ENCODE assay signal across 12 mouse cellular contexts in the genomic region with DNA sequence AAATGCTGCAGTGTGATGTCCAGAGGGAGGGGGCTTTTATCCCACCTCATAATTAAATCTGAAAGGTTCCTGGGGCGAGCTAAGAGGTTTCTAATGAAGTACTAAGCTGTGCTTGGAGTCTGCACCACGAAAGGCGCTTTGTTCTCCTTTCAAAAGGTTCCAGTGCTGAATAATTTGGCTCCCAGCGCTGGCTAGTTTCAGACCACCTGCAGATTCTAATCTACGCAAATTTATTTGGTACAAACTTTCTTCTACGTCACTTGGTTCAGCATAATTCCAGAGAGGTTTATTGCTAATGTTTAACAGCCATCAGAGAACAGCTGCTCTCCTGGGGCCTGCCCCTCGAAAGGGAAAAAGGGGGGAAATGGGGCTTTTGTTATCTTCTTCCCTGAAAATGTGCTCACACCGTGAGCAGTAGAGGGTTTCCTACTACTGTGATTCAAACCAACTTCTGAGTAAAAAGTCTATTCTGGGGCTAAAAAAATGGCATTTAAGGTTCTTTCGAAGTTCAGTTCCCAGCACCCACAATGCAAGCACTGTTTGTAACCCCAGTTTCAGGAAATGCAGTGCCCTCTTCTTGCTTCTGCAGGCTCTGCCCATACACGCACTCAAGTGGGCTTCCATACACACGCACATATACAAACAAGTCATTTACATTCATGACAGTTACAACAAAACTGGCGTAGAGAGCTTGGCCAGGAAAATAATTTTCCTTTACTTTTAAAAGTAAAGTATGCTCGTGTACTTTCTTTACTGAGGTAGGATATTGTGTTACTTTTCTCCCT. TPM values are rescaled to one million over a fixed set of nuclear protein-coding genes. Genes with fewer than 3 reads are reported as not detected.
A peak's percentile ranks its signal among the peaks of the same experiment; 100 is the strongest.
DNase-seq lines count a peak whose midpoint lies in the region; ATAC-seq and TF ChIP-seq lines count a peak whose summit lies in the region.
"Had no signal": no experiment of that assay in that cellular context is flagged by ENCODE, and none has a peak within 500 bp of the region (broad histone marks: within the 10 kb centered on the region; RNA-seq: fewer than 3 reads in every experiment).

No protein-coding gene starts in this region.

- DNase-seq in right cerebral cortex, adult 2 months (ENCODE audit: low spot score in 2 of 2): peak; percentile 4 to 20
- no peak for DNase-seq in right cerebral cortex, postnatal 25 days
- DNase-seq in forebrain, embryonic 11.5 days (ENCODE audit: low spot score): peak; percentile 71
- no peak for DNase-seq in limb, embryonic 10.5 days (ENCODE audit: low spot score)
- peak; percentile 83 for DNase-seq in retina, postnatal 1 day
- no peak for DNase-seq in urinary bladder, postnatal 25 days (ENCODE audit: low spot score)
- DNase-seq in lung, postnatal 10 days: no peak
- no peak for DNase-seq in cerebellum, adult 2 months

- H3K9ac ChIP-seq in forebrain, embryonic 11.5 days (ENCODE audit: low read length): no peak overlapping the region

- H3K4me3 ChIP-seq in forebrain, embryonic 11.5 days (ENCODE audit: low read depth, low read length): no peak overlapping the region
- H3K4me3 ChIP-seq in limb, embryonic 10.5 days: no peak overlapping the region
- H3K4me3 ChIP-seq in cerebellum, adult 2 months (replicated peaks; ENCODE audit: insufficient read depth, low read depth, low read length): no peak overlapping the region

- TF ChIP-seq POLR2A in cerebellum, adult 2 months (IDR thresholded peaks at IDR 0.05; ENCODE audit: borderline replicate concordance, insufficient read depth, low read length): no peak

- ATAC-seq in forebrain, embryonic 11.5 days (replicated peaks; ENCODE audit: low FRiP score): peak; percentile 94
- ATAC-seq: Patski had no signal

- no peaks in the 10 kb centered on the region; the same call in 1 of the 2 replicates for H3K27me3 ChIP-seq in forebrain, embryonic 11.5 days (ENCODE audit: control insufficient read depth, insufficient read depth, low read length)
- H3K27me3 ChIP-seq in limb, embryonic 10.5 days (ENCODE audit: low read depth, poor library complexity, severe bottlenecking): peaks cover 27% of the 10 kb centered on the region; the same call in 1 of the 2 replicates
- no peaks in the 10 kb centered on the region for H3K27me3 ChIP-seq in cerebellum, adult 2 months (ENCODE audit: control insufficient read depth, insufficient read depth, low read length)
- H3K27me3 ChIP-seq: Patski had no signal

- no peak overlapping the region for H3K4me2 ChIP-seq in forebrain, embryonic 11.5 days (ENCODE audit: low read depth, low read length, severe bottlenecking)
- H3K4me2 ChIP-seq: heart, embryonic 11.5 days had no signal

- 8% methylated on average over 13 of the region's 13 CpGs for WGBS in forebrain, embryonic 11.5 days
- 23% methylated on average over 13 of the region's 13 CpGs for WGBS in limb, embryonic 10.5 days
- 34% methylated on average over 13 of the region's 13 CpGs for WGBS in cerebellum, adult 2 months

- TF ChIP-seq CTCF in cerebellum, adult 2 months (IDR thresholded peaks at IDR 0.05; ENCODE audit: borderline replicate concordance, insufficient read depth, low read depth, low read length): no peak

- H3K9me3 ChIP-seq in forebrain, embryonic 11.5 days (ENCODE audit: control insufficient read depth, low read length): no peaks in the 10 kb centered on the region
- H3K9me3 ChIP-seq in limb, embryonic 10.5 days (replicated peaks): no peaks in the 10 kb centered on the region

- peaks cover 6% of the 10 kb centered on the region; the same call in 1 of the 2 replicates for H3K4me1 ChIP-seq in forebrain, embryonic 11.5 days (replicated peaks; ENCODE audit: control insufficient read depth, insufficient read depth, low read length)
- H3K4me1 ChIP-seq in limb, embryonic 10.5 days: peaks cover 16% of the 10 kb centered on the region
- no peaks in the 10 kb centered on the region for H3K4me1 ChIP-seq in cerebellum, adult 2 months (ENCODE audit: control insufficient read depth, insufficient read depth, low read length)

- no peaks in the 10 kb centered on the region for H3K36me3 ChIP-seq in forebrain, embryonic 11.5 days (ENCODE audit: control insufficient read depth, insufficient read depth, low read length)
- H3K36me3 ChIP-seq in limb, embryonic 10.5 days: no peaks in the 10 kb centered on the region; the same call in 1 of the 2 replicates

- H3K27ac ChIP-seq in forebrain, embryonic 11.5 days (ENCODE audit: low read depth, low read length): peak overlapping the region; percentile 65
- 0 out of 2 replicates have a peak overlapping the region, but pooled peaks have one; percentile 11 for H3K27ac ChIP-seq in limb, embryonic 10.5 days
- no peak overlapping the region for H3K27ac ChIP-seq in cerebellum, adult 2 months (ENCODE audit: insufficient read depth, low read length)

RNA-seq across cellular contexts. Expression of a gene that starts 28.3 kb away (rescaled TPM):
- polyA plus RNA-seq in forebrain, embryonic 11.5 days (2014; fragmentation: Nextera tagmentation; extraction: Ambion mirVana): 0.39 and 1.1 TPM in 2 replicates
- polyA plus RNA-seq in limb, embryonic 10.5 days (2016; fragmentation: Nextera tagmentation; extraction: Ambion mirVana): 0.09 TPM in 1 of 2 replicates, not detected in the other
- polyA plus RNA-seq in cerebellum, adult 2 months (2012; rRNA removed): 32.1 and 34.5 TPM in 2 replicates
- polyA plus RNA-seq: liver, adult 2 months; Patski; thymus, postnatal 0 days had no signal

Comparison
In these comparisons a context has a peak if more than half of its experiments do, and no peak if none do; other contexts are left out.
1. DNase-seq: peak in right cerebral cortex, adult 2 months (2 of 2), forebrain, embryonic 11.5 days (single experiment) and retina, postnatal 1 day (single experiment); none in right cerebral cortex, postnatal 25 days (single experiment), limb, embryonic 10.5 days (single experiment), urinary bladder, postnatal 25 days (single experiment), lung, postnatal 10 days (single experiment) and cerebellum, adult 2 months (0 of 2).
2. RNA of a gene that starts 28.3 kb away (polyA plus RNA-seq): 32.1 to 34.5 TPM in cerebellum, adult 2 months; 0.39 to 1.1 TPM in forebrain, embryonic 11.5 days and 0.09 TPM in limb, embryonic 10.5 days; every median in the first group is over 10 times any median in the second.